Mouse (Mus musculus): ENCODE results near the gene Gins2. TPM values are rescaled to one million over a fixed set of nuclear protein-coding genes. Genes with fewer than 3 reads are reported as not detected.

Gene Gins2
- polyA plus RNA-seq, 1 experiment from 2014 or later, result 28.6 TPM

DNA sequence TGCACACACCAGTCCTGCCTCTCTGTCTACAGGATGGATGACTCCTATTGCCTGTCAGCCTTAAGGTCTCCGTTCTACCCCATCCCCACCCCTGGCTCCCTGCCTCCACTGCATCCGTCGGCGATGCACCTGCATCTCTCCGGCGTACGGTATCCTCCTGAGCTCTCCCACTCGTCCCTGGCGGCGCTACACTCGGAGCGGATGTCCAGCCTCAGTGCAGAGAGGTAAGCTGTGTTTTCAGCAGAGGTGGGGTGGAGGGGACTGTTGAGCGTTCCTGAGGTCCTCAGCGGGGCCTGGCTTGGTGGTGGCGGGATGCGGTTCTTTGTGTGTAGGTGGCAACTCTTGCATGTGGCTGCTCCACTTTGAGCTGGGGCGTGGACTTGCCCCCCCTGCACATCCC lies 21.4 kb downstream of the Gins2 start:
- in situ Hi-C loops (cut with MboI; ENCODE audit: low pct_unique_long_range_greater_than_20kb), result no loop called here
- ChIA-PET POLR2A (no interaction called here), CTCF (no interaction called here)
- DNase-seq (ENCODE audit: low read depth, low spot score) (no peak), ATAC-seq (no peak)
- no peaks in the 10 kb centered on the region for H3K27me3 ChIP-seq
- no peak for TF ChIP-seq CTCF (IDR thresholded peaks at IDR 0.05)

DNA sequence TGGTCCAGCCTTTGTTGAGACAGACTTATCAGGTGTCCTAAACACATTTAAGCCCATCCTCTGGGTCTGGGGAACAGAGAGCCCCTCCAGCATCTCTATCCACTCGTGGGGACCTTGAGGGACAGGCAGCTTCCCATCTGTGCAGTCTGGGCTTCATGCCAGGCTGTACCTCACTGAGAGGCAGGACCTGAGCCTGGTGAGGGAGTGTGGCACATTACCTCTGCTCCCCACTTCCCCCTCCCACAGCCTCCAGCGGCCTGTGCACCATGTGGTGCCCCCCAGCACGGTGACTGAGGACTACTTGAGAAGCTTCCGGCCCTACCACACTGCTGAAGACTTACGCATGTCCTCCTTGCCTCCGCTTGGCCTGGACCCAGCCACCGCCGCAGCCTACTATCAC lies 22.4 kb downstream of the Gins2 start:
- no peak for TF ChIP-seq CTCF (IDR thresholded peaks at IDR 0.05)
- CTCF ChIA-PET, result no interaction called here
- no peak for DNase-seq (ENCODE audit: low read depth, low spot score)
- H3K27me3 ChIP-seq, result no peaks in the 10 kb centered on the region
- POLR2A ChIA-PET, result no interaction called here
- in situ Hi-C loops (cut with MboI; ENCODE audit: low pct_unique_long_range_greater_than_20kb), result no loop called here
- ATAC-seq, result no peak

DNA sequence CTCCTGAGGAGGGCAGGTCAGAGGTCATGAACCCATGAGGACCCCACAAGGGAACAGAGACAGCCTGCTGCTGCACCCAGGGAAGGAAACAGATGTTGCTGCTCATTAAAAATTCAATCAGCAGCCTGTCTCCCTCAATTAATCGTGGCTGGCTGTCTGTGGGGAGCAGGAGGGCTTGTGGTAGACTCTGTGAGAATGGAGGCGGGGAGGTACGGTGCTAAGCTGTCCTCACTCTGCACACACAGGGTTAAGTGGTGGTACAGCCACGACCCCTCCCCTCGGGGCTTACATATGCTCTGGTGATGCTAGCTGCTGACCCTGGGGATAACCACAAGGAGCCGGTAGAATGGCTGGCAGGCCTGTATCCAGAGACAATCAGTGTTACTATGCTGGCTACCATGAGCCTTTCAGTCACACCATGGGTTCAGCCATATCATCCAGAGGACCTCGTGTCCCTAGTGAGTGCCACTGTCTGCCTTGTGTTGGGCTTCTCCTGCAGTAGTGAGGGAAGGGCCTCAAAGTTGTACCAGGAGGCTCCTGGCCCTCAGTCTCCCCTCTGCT lies 23.9 kb downstream of the Gins2 start:
- CTCF ChIA-PET, result no interaction called here
- TF ChIP-seq CTCF (IDR thresholded peaks at IDR 0.05), result no peak
- no peaks in the 10 kb centered on the region for H3K27me3 ChIP-seq
- POLR2A ChIA-PET, result no interaction called here
- DNase-seq (ENCODE audit: low read depth, low spot score), result no peak
- in situ Hi-C loops (cut with MboI; ENCODE audit: low pct_unique_long_range_greater_than_20kb), result no loop called here
- no peak for ATAC-seq

DNA sequence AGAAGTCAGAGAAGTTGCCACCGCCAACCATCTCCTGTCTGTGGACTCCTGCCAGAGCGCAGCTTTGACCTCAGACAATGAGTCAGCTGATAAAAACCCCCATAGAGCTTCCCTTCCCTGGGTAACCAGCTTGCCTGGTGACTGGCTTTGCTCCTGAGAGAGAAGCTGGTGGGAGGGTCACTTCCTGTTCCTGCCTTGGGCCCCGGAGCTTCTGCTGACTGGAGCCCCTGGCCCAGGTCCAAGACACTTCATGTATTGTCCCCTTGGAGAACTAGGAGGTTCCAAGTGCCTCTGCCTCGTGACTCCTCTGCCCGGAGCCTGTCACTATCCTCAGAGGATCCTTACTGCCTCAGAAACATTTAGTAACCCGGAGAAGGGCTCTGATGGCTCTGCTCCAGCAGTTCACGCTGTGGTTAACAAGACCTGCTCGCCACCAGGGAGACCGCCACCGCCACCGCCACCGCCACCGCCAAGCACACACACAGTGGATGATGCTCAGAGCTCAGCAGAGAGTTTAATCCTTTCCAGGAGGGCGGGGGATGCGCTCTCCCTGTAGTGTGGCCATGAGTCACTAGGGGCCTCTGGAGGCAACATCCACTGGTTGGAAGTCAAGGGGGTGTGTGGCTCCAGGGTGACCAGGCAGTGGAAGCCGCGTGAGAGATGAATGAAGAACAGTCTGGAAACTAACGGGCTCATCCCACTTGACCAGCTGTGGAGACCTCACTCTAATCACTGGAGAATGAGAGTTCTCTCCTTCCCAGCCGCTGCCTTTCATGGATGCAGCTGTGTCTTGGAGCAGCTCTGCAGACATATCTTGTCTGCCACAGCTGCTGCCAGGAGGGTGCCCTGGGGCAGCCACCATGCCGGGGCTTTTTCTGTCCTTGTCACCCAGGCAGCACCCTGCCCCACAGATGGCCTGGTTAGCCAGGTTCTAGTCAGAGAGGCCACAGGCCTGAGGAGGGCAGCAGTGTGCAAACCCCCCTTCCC lies 25.0 kb downstream of the Gins2 start:
- DNase-seq (ENCODE audit: low read depth, low spot score) (peak; percentile 92), ATAC-seq (peak; percentile 81)
- ChIA-PET CTCF (interaction anchor here (1.0 to 2.4 kb wide), 7 partner anchors 13 to 263 kb away, joined by 3 to 9 read pairs (median 3); no protein-coding TSS in a partner anchor), POLR2A (interaction anchor here (0.6 to 1.1 kb wide), 3 partner anchors 25 to 154 kb away, joined by 3 to 8 read pairs (median 3); no protein-coding TSS in a partner anchor)
- in situ Hi-C loops (cut with MboI; ENCODE audit: low pct_unique_long_range_greater_than_20kb), result no loop called here
- no peaks in the 10 kb centered on the region for H3K27me3 ChIP-seq
- no peak for TF ChIP-seq CTCF (IDR thresholded peaks at IDR 0.05)

DNA sequence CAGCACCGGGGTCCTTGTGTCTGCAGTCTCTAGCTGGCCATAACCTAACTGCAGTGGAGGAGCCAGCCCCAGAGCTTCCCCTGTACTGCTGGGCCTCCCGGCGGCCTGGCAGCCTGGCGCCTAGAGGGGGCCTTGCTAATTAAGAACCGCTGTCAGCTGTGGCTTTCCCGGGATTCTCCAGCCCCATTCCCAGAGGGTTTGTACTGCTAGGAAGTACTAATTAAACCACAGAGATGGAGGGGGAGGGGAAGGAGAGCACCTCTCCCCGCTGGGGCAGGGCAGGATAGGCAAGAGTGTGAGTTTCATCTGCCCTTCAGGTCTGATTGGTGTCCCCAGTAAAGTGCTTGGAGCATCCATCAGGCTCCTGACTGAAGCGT lies 25.8 kb downstream of the Gins2 start:
- ChIA-PET CTCF (interaction anchor here (1.0 to 2.4 kb wide), 7 partner anchors 8 to 263 kb away, joined by 3 to 9 read pairs (median 4); no protein-coding TSS in a partner anchor), POLR2A (interaction anchor here (1.1 kb wide), 2 partner anchors 24 to 28 kb away, joined by 3 to 8 read pairs; no protein-coding TSS in a partner anchor)
- in situ Hi-C loops (cut with MboI; ENCODE audit: low pct_unique_long_range_greater_than_20kb), result no loop called here
- ATAC-seq (peak; percentile 19), DNase-seq (ENCODE audit: low read depth, low spot score) (peak; percentile 88)
- no peak for TF ChIP-seq CTCF (IDR thresholded peaks at IDR 0.05)
- H3K27me3 ChIP-seq, result no peaks in the 10 kb centered on the region

DNA sequence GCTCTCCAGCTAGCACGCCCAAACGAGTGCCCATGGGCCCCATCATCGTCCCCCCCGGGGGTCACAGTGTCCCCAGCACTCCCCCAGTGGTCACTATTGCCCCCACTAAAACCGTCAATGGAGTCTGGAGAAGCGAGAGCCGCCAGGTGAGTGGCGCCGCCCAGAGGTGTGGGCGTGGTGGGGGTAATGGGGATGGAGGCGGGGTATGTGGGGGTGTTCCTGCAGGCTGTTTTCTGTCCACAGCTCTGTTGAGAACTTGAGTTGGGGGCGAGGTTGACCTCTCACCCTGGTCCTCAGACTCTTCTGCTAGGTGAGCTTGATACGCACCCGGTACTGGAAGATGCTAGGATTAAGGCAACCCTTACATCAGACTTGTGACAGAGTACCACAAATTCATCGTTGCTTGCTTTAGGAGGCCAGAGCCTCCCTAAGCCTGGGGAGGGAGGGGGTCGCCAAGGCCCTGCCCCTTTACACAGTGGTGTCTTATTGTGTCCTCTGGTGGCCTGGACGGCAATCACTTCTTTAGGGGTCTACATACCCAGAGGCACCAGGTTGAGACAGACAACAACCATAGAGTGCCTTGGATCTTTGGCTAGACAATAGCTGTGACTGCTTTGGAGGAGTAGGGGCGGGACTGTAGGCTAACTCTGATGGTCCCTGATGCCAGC lies 26.3 kb downstream of the Gins2 start:
- in situ Hi-C loops (cut with MboI; ENCODE audit: low pct_unique_long_range_greater_than_20kb), result no loop called here
- TF ChIP-seq CTCF (IDR thresholded peaks at IDR 0.05), result no peak
- ChIA-PET POLR2A (interaction anchor here (0.8 to 1.1 kb wide), 3 partner anchors 23 to 50 kb away, joined by 3 to 8 read pairs (median 3); no protein-coding TSS in a partner anchor), CTCF (interaction anchor here (1.0 to 2.4 kb wide), 7 partner anchors 9 to 262 kb away, joined by 3 to 9 read pairs (median 4); no protein-coding TSS in a partner anchor)
- ATAC-seq (no peak), DNase-seq (ENCODE audit: low read depth, low spot score) (no peak)
- no peaks in the 10 kb centered on the region for H3K27me3 ChIP-seq

DNA sequence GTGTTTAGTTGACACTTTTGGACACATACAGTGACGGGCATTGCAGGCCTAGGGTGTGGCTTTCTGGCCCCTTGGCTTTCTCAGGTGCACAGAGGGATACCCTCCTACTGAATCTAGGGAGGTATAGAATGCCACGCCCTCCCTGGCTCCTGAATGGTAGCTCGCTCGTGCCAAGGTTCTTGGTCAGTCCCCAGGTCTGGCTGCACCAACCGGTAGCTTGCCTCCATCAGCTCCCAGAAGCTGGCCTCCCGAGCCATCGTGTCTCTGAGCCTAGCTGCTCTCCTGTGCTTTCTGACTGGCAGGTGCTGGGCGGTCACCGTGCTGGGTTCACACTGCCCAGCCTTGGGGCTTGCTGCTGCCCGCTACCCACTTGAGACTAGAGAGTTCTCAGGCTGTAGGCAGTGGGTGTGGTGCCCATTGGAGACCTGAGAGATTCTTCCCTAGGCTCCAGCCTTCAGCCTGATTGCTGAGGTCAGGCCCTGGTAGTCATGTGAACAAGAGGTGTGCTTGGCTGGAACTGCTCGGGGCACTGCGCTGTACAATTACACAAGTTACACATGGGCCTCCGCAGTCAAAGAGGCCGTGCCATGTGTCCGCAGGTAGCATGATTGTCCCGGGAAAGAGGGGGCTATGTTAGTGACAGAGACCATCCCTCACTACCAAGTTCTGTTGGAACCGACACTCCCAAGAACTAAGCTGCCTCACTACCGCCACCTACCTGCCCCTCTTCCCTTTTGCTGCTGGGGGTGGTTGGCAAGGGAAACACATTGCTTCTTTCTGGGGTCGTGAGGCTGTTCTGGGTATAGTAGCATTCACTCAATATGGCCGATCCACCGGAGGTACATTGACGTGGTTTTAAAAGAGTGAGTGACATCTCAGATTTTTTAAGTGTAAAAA lies 27.3 kb downstream of the Gins2 start:
- POLR2A ChIA-PET, result interaction anchor here (0.8 kb wide), 1 partner anchor 49 kb away, joined by 3 read pairs; no protein-coding TSS in a partner anchor
- in situ Hi-C loops (cut with MboI; ENCODE audit: low pct_unique_long_range_greater_than_20kb), result no loop called here
- CTCF ChIA-PET, result interaction anchor here (0.9 to 2.4 kb wide), 4 partner anchors 8 to 41 kb away, joined by 3 to 9 read pairs (median 4); no protein-coding TSS in a partner anchor
- DNase-seq (ENCODE audit: low read depth, low spot score) (no peak), ATAC-seq (no peak)
- H3K27me3 ChIP-seq, result no peaks in the 10 kb centered on the region
- TF ChIP-seq CTCF (IDR thresholded peaks at IDR 0.05), result no peak

DNA sequence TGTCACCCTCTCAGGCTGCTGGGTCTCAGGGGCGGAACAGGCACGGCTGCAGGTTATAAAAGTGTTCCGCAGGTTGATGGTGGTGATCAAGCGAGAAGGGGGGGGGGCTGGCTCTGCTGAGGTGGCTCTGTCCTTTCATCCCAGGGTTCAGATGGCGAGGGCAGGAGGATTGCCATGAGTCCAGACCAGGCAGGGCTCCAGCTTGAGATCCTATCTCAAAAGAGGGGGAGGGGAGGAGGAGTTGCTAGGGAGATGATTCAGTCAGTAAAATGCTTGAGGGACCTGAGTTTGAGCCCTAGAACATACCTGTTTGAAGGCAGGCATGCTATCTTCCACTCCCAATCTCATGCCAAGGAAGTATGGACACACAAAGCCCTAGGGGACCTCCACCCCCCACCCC lies 28.6 kb downstream of the Gins2 start:
- ATAC-seq (no peak), DNase-seq (ENCODE audit: low read depth, low spot score) (no peak)
- in situ Hi-C loops (cut with MboI; ENCODE audit: low pct_unique_long_range_greater_than_20kb), result no loop called here
- no peak for TF ChIP-seq CTCF (IDR thresholded peaks at IDR 0.05)
- H3K27me3 ChIP-seq, result no peaks in the 10 kb centered on the region
- ChIA-PET CTCF (no interaction called here), POLR2A (no interaction called here)

DNA sequence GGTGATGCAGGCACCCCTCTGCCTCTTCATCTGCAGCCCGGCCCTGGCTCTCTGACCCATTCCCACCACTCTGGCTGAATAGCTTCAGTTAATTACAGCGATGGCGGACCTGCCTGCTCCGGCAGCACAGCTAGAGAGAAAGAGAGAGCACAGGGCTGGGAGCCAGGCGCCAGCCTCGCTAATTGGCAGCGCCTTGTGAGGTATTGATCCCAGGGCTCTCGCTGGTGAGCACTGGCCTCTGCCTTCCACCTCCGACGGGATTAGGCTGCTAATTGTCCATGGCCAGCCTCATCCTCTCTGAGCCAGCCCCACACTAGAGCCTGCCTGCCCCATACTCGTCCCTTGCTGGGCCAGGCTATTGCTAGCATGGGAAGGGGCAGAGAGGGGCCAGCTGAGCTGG lies 29.4 kb downstream of the Gins2 start:
- CTCF ChIA-PET, result no interaction called here
- TF ChIP-seq CTCF (IDR thresholded peaks at IDR 0.05), result no peak
- ATAC-seq, result no peak

DNA sequence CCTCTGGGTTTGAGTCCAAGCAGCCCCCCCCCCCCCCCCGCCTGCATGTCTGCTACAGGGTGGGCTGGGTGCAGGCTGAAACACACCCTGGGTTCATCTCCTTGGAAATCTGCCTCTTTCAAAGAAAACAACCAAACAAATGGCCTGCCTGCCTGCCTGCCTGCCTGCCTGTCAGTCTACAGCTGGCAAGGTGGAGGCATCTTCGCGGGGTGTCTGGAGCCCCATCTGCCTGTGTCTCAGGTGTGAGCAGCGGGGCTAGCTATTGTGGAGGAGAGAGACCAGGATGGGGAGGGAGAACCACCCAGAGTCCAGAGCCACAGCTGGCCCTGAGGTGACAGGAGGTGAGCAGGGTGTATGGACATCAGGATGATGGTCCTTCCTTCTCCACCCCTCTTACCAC lies 30.9 kb downstream of the Gins2 start:
- POLR2A ChIA-PET, result no interaction called here
- no peak for ATAC-seq
- no peak for DNase-seq (ENCODE audit: low read depth, low spot score)
- no peak for TF ChIP-seq CTCF (IDR thresholded peaks at IDR 0.05)
- H3K27me3 ChIP-seq, result no peaks in the 10 kb centered on the region
- CTCF ChIA-PET, result no interaction called here
- in situ Hi-C loops (cut with MboI; ENCODE audit: low pct_unique_long_range_greater_than_20kb), result no loop called here

More for the DNA sequence above, 29.4 kb downstream of the Gins2 start:
- in situ Hi-C loops (cut with MboI; ENCODE audit: low pct_unique_long_range_greater_than_20kb), result no loop called here
- no peaks in the 10 kb centered on the region for H3K27me3 ChIP-seq
- POLR2A ChIA-PET, result no interaction called here
- no peak for DNase-seq (ENCODE audit: low read depth, low spot score)

All from Patski (cell line).